Mouse (Mus musculus): ENCODE measurements at regions not wholly inside any gene's neighbourhood (a gene's known extent, or its start where the extent isn't known, plus 50 kb on each side); places are given as distances from the start of the nearest gene placed in this dataset.
A peak's percentile ranks its signal among the peaks of the same experiment; 100 is the strongest.
"Not testable (repeated sequence)": the region's sequence is repeated elsewhere in the genome, so short reads cannot be mapped to it uniquely, and the experiment has no call there.

DNA sequence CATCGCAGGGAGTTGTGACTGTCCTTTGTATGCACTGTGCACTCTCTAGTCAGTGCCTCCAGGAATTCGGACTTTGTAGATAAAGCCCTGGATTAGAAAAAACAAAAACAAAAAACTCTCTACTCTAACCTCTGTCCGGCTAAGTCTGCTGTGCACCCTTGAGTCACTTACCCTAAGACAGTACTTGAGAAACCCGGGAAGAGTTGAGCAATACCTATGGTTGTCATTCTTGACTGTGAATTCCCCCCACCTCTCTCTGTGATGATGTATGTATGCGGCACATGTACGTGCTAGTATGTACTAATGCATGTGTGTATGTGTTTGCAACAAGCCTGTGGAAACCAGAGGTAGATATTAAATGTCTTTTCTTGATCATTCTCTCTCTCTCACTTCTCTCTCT, 96.7 kb upstream of the Gm9887 start:
- H3K9me3 ChIP-seq (ENCODE audit: low read length) = peaks cover 7% of the 10 kb centered on the region; the same call in 1 of the 2 replicates
- H3K4me3 ChIP-seq (replicated peaks; ENCODE audit: low read length) = no peak overlapping the region
- no peaks in the 10 kb centered on the region for H3K27me3 ChIP-seq (ENCODE audit: insufficient read depth, low read length)
- no peaks in the 10 kb centered on the region for H3K36me3 ChIP-seq (ENCODE audit: insufficient read depth, low read length)
- peaks cover 6% of the 10 kb centered on the region for H3K4me1 ChIP-seq (replicated peaks; ENCODE audit: low read depth, low read length)
- no peak for TF ChIP-seq NANOG (IDR thresholded peaks at IDR 0.05; ENCODE audit: borderline replicate concordance, low read length)
- no peak for TF ChIP-seq POU5F1 (IDR thresholded peaks at IDR 0.05; ENCODE audit: borderline replicate concordance, low read length)
- TF ChIP-seq CTCF (conservative IDR thresholded peaks at IDR 0.05; ENCODE audit: low read length) = no peak

GRCm38 (mm10) chr12:69467363-69467762, 95.1 kb upstream of the Gm9887 start:
- Histone ChIP-seq H3K4me3 (replicated peaks; ENCODE audit: low read length) (no peak overlapping the region), H3K4me1 (replicated peaks; ENCODE audit: low read depth, low read length) (peaks cover 7% of the 10 kb centered on the region; the same call in 1 of the 2 replicates), H3K27me3 (ENCODE audit: insufficient read depth, low read length) (no peaks in the 10 kb centered on the region), H3K9me3 (ENCODE audit: low read length) (peaks cover 7% of the 10 kb centered on the region; the same call in 1 of the 2 replicates), H3K36me3 (ENCODE audit: insufficient read depth, low read length) (no peaks in the 10 kb centered on the region)
- TF ChIP-seq NANOG (IDR thresholded peaks at IDR 0.05; ENCODE audit: borderline replicate concordance, low read length) (no peak), CTCF (conservative IDR thresholded peaks at IDR 0.05; ENCODE audit: low read length) (no peak)

DNA sequence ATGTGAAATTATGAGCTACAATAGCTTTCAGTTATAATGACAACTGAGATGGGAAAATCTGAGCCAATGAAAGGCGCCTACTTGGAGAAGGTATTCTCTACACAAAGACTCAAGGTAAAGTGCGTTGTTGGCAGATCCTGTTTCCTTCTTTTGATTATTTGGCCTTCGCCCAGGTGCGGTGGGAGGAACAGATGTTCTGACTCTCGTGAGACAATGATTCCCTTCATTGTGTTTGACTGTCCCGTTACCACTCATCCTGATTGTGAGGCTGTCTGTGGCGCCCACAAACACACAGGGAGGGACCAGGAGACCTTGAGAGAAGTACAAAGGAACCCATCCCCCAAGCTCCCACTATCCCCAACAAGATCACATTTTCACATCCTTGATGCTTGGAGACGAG, 92.6 kb upstream of the Gm9887 start:
- Histone ChIP-seq H3K9me3 (ENCODE audit: low read length) (no peaks in the 10 kb centered on the region), H3K36me3 (ENCODE audit: insufficient read depth, low read length) (no peaks in the 10 kb centered on the region)

DNA sequence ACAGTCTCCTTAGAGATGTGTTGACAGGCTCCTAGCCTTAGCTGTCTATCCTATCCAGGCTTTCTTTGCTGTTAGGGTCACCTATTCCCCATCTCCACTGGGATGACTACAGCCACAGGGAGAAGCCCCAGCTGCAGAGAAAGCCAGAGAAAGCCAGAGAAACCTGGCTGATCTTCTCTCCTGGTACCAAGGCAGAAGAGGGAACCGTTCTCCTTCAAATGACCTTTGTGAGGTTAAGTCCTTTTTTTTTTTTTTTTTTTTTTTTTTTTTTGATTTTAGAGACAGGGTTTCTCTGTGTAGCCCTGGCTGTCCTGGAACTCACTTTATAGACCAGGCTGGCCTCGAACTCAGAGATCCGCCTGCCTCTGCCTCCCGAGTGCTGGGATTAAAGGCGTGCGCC, 91.1 kb upstream of the Gm9887 start:
- not testable (repeated sequence) for H3K9me3 ChIP-seq (ENCODE audit: low read length); H3K27me3 ChIP-seq (ENCODE audit: insufficient read depth, low read length); H3K36me3 ChIP-seq (ENCODE audit: insufficient read depth, low read length); H3K4me3 ChIP-seq (replicated peaks; ENCODE audit: low read length)
- H3K4me1 ChIP-seq (replicated peaks; ENCODE audit: low read depth, low read length) = peaks cover 19% of the 10 kb centered on the region

More for the DNA sequence above, 92.6 kb upstream of the Gm9887 start:
- H3K27me3 ChIP-seq (ENCODE audit: insufficient read depth, low read length) = no peaks in the 10 kb centered on the region
- no peak overlapping the region for H3K4me3 ChIP-seq (replicated peaks; ENCODE audit: low read length)
- H3K4me1 ChIP-seq (replicated peaks; ENCODE audit: low read depth, low read length) = peaks cover 19% of the 10 kb centered on the region
- TF ChIP-seq NANOG (IDR thresholded peaks at IDR 0.05; ENCODE audit: borderline replicate concordance, low read length) (no peak), POU5F1 (IDR thresholded peaks at IDR 0.05; ENCODE audit: borderline replicate concordance, low read length) (no peak), CTCF (conservative IDR thresholded peaks at IDR 0.05; ENCODE audit: low read length) (no peak)

GRCm38 (mm10) chr12:69461888-69462840, 89.9 kb upstream of the Gm9887 start:
- Histone ChIP-seq H3K4me3 (replicated peaks; ENCODE audit: low read length) (peak overlapping the region; percentile 59), H3K4me1 (replicated peaks; ENCODE audit: low read depth, low read length) (peaks cover 19% of the 10 kb centered on the region), H3K9me3 (ENCODE audit: low read length) (no peaks in the 10 kb centered on the region), H3K27me3 (ENCODE audit: insufficient read depth, low read length) (no peaks in the 10 kb centered on the region), H3K36me3 (ENCODE audit: insufficient read depth, low read length) (no peaks in the 10 kb centered on the region)
- TF ChIP-seq CTCF (conservative IDR thresholded peaks at IDR 0.05; ENCODE audit: low read length) (no peak), POU5F1 (IDR thresholded peaks at IDR 0.05; ENCODE audit: borderline replicate concordance, low read length) (no peak), NANOG (IDR thresholded peaks at IDR 0.05; ENCODE audit: borderline replicate concordance, low read length) (no peak)

DNA sequence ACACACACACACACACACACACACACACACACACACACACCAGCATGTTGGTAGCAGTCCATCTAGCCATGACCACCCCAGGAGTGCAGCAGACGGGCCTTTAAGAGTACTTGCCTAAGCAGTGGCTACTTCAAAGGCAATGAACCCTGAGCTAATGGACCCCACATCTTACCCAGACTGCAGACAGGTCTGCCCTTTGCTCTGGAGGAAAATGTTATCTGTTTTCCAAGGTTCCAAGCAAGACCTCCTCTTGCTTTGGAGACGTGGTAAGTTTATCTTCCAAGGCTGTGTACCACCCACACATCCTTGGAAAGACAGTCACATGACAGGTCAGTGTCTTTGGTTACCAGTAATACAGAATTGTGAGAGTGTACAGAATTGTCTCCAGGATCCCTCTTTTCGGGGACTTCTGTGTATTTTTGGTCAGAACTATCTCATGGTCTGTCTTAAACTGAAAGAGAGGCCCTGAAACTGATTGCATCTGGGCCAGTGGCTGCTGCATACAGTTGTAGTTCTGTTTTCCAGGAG, 88.4 kb upstream of the Gm9887 start:
- Histone ChIP-seq H3K4me1 (replicated peaks; ENCODE audit: low read depth, low read length) (peaks cover 19% of the 10 kb centered on the region), H3K9me3 (ENCODE audit: low read length) (no peaks in the 10 kb centered on the region), H3K4me3 (replicated peaks; ENCODE audit: low read length) (no peak overlapping the region), H3K36me3 (ENCODE audit: insufficient read depth, low read length) (no peaks in the 10 kb centered on the region), H3K27me3 (ENCODE audit: insufficient read depth, low read length) (peaks cover 4% of the 10 kb centered on the region; the same call in 1 of the 2 replicates)
- TF ChIP-seq POU5F1 (IDR thresholded peaks at IDR 0.05; ENCODE audit: borderline replicate concordance, low read length) (no peak), NANOG (IDR thresholded peaks at IDR 0.05; ENCODE audit: borderline replicate concordance, low read length) (no peak), CTCF (conservative IDR thresholded peaks at IDR 0.05; ENCODE audit: low read length) (no peak)

GRCm38 (mm10) chr12:69458170-69458841, 86.0 kb upstream of the Gm9887 start:
- Histone ChIP-seq H3K36me3 (ENCODE audit: insufficient read depth, low read length) (no peaks in the 10 kb centered on the region), H3K4me1 (replicated peaks; ENCODE audit: low read depth, low read length) (peaks cover 19% of the 10 kb centered on the region), H3K4me3 (replicated peaks; ENCODE audit: low read length) (no peak overlapping the region), H3K9me3 (ENCODE audit: low read length) (peaks cover 4% of the 10 kb centered on the region; the same call in 1 of the 2 replicates), H3K27me3 (ENCODE audit: insufficient read depth, low read length) (peaks cover 7% of the 10 kb centered on the region)
- TF ChIP-seq NANOG (IDR thresholded peaks at IDR 0.05; ENCODE audit: borderline replicate concordance, low read length) = no peak
- TF ChIP-seq CTCF (conservative IDR thresholded peaks at IDR 0.05; ENCODE audit: low read length) = no peak
- TF ChIP-seq POU5F1 (IDR thresholded peaks at IDR 0.05; ENCODE audit: borderline replicate concordance, low read length) = no peak

DNA sequence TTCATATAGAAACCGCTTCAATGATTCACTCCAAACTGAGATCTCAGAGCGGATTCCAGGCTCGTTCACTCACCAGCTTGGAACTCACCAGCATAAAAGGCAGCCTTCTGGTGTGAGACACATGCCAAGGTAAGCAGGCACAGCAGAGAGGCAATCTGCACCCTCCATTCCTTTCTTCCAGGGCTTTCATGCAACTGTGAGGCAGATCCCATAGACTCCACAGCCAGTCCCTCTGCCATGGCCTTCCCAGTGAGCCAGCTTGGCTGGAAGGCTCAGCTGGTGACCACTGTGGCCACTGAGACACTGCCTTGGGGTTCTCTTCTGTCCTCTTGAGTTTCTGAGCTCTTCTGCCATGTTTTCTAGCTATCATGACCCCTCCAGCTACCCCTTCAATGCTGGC, 84.5 kb upstream of the Gm9887 start:
- Histone ChIP-seq H3K27me3 (ENCODE audit: insufficient read depth, low read length) (peaks cover 13% of the 10 kb centered on the region), H3K9me3 (ENCODE audit: low read length) (peaks cover 4% of the 10 kb centered on the region; the same call in 1 of the 2 replicates), H3K36me3 (ENCODE audit: insufficient read depth, low read length) (no peaks in the 10 kb centered on the region), H3K4me3 (replicated peaks; ENCODE audit: low read length) (no peak overlapping the region), H3K4me1 (replicated peaks; ENCODE audit: low read depth, low read length) (peaks cover 5% of the 10 kb centered on the region)
- TF ChIP-seq CTCF (conservative IDR thresholded peaks at IDR 0.05; ENCODE audit: low read length) = no peak
- TF ChIP-seq POU5F1 (IDR thresholded peaks at IDR 0.05; ENCODE audit: borderline replicate concordance, low read length) = no peak
- no peak for TF ChIP-seq NANOG (IDR thresholded peaks at IDR 0.05; ENCODE audit: borderline replicate concordance, low read length)

All from E14TG2a.4 (cell line).